Mouse (Mus musculus): ENCODE measurements around the gene Ift88. TPM values are rescaled to one million over a fixed set of nuclear protein-coding genes. Genes with fewer than 3 reads are reported as not detected.
A peak's percentile ranks its signal among the peaks of the same experiment; 100 is the strongest.

Ift88 gene
- polyA plus RNA-seq, 1 experiment from 2014 or later, result 1.4 TPM

- Histone ChIP-seq H3K27me3 (ENCODE audit: control insufficient read depth, insufficient read depth, low read depth, low read length) (peaks cover 45% of the 10 kb centered on the region), H3K9me3 (replicated peaks; ENCODE audit: control insufficient read depth, low read length) (no peaks in the 10 kb centered on the region), H3K36me3 (ENCODE audit: control insufficient read depth, insufficient read depth) (no peaks in the 10 kb centered on the region), H3K4me3 (ENCODE audit: low read depth, low read length) (peak overlapping the region; percentile 66), H3K4me2 (ENCODE audit: low read depth, low read length) (peak overlapping the region; percentile 84), H3K27ac (ENCODE audit: low read length) (no peak overlapping the region), H3K9ac (ENCODE audit: low read depth, low read length) (no peak overlapping the region; the same call in 1 of the 2 replicates), H3K4me1 (ENCODE audit: control insufficient read depth, low read depth, low read length) (peaks cover 10% of the 10 kb centered on the region)
- WGBS (ENCODE audit: insufficient replicate concordance), result 1% methylated on average over 51 of the region's 60 CpGs
- peak; percentile 67 for ATAC-seq (ENCODE audit: low read depth)
These were observed 101.7 kb downstream of the Ift88 start for GRCm38 (mm10) chr14:57525388-57526049.

GRCm38 (mm10) chr14:57526050-57526623 lies 102.3 kb downstream of the Ift88 start:
- ATAC-seq (ENCODE audit: low read depth), result no peak
- WGBS (ENCODE audit: insufficient replicate concordance), result 37% methylated on average over 10 of the region's 10 CpGs
- peaks cover 45% of the 10 kb centered on the region for H3K27me3 ChIP-seq (ENCODE audit: control insufficient read depth, insufficient read depth, low read depth, low read length)
- H3K4me2 ChIP-seq (ENCODE audit: low read depth, low read length), result peak overlapping the region; percentile 84
- H3K4me1 ChIP-seq (ENCODE audit: control insufficient read depth, low read depth, low read length), result peaks cover 10% of the 10 kb centered on the region
- no peak overlapping the region for H3K27ac ChIP-seq (ENCODE audit: low read length)
- H3K9me3 ChIP-seq (replicated peaks; ENCODE audit: control insufficient read depth, low read length), result no peaks in the 10 kb centered on the region
- no peak overlapping the region for H3K9ac ChIP-seq (ENCODE audit: low read depth, low read length)
- H3K36me3 ChIP-seq (ENCODE audit: control insufficient read depth, insufficient read depth), result no peaks in the 10 kb centered on the region
- 0 out of 2 replicates have a peak overlapping the region, but pooled peaks have one; percentile 66 for H3K4me3 ChIP-seq (ENCODE audit: low read depth, low read length)

DNA sequence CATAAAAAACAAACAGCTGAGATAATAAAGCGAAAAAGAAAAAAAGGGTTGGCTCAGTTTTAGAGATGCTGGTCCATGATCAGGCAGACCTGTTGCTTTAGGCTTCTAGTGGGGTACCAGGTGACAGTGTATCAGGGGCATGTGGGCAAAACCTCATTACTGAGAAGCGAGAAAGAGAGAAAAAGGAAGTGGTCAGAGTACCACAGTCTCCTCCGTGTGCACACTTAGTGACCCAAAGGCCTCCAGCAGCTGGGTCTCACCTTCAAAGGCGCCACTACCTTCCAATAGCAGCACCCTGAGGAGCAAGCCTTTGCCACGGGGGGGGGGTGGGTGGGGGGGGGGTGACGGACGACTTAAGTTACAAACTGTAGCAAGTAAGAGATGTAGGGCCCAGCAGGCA lies 103.3 kb downstream of the Ift88 start:
- Histone ChIP-seq H3K9ac (ENCODE audit: low read depth, low read length) (no peak overlapping the region), H3K27ac (ENCODE audit: low read length) (no peak overlapping the region), H3K4me3 (ENCODE audit: low read depth, low read length) (no peak overlapping the region), H3K27me3 (ENCODE audit: control insufficient read depth, insufficient read depth, low read depth, low read length) (peaks cover 45% of the 10 kb centered on the region), H3K4me2 (ENCODE audit: low read depth, low read length) (no peak overlapping the region), H3K9me3 (replicated peaks; ENCODE audit: control insufficient read depth, low read length) (no peaks in the 10 kb centered on the region), H3K4me1 (ENCODE audit: control insufficient read depth, low read depth, low read length) (peaks cover 10% of the 10 kb centered on the region), H3K36me3 (ENCODE audit: control insufficient read depth, insufficient read depth) (no peaks in the 10 kb centered on the region)
- ATAC-seq (ENCODE audit: low read depth), result no peak
- 26% methylated on average over 7 of the region's 7 CpGs for WGBS (ENCODE audit: insufficient replicate concordance)

GRCm38 (mm10) chr14:57527598-57527997 lies 103.7 kb downstream of the Ift88 start:
- H3K36me3 ChIP-seq (ENCODE audit: control insufficient read depth, insufficient read depth), result no peaks in the 10 kb centered on the region
- no peak overlapping the region for H3K9ac ChIP-seq (ENCODE audit: low read depth, low read length)
- H3K4me1 ChIP-seq (ENCODE audit: control insufficient read depth, low read depth, low read length), result peaks cover 10% of the 10 kb centered on the region
- 41% methylated on average over 2 of the region's 2 CpGs for WGBS (ENCODE audit: insufficient replicate concordance)
- peaks cover 43% of the 10 kb centered on the region for H3K27me3 ChIP-seq (ENCODE audit: control insufficient read depth, insufficient read depth, low read depth, low read length)
- no peak overlapping the region for H3K4me3 ChIP-seq (ENCODE audit: low read depth, low read length)
- no peaks in the 10 kb centered on the region for H3K9me3 ChIP-seq (replicated peaks; ENCODE audit: control insufficient read depth, low read length)
- ATAC-seq (ENCODE audit: low read depth), result no peak
- no peak overlapping the region for H3K27ac ChIP-seq (ENCODE audit: low read length)
- no peak overlapping the region for H3K4me2 ChIP-seq (ENCODE audit: low read depth, low read length)

DNA sequence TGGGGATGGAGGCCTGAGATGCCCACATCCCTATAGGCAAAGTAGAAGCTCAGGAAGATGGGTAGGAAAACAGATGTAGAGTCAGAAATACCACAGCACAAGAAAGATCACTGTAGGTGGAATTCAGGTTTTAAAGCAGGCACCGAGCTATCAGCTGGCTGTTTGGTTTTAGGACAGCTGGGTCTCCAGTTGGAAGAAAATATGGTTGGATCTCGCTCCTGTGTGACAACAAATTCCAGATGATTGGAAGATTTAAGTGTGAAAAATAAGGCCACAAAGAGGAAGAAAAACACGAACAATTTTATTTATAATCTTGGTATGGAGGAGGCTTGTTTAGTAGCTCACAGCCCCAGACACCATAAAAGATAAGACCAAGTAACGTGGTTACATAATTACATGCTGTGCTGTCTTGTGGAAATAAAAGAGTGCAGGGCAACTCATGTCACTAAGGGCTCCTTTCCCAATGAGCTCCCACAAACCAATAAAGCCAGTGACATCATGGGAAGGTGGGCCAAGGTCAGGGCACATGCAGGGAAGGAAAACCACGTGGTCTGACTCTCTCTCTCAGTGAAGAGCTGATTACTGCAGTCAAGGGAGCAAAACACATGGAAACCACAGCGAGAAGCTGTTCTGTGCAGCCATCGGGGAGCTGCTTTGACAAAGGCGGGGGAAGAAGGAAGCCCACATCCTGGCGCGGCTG lies 105.4 kb downstream of the Ift88 start:
- Histone ChIP-seq H3K4me3 (ENCODE audit: low read depth, low read length) (no peak overlapping the region), H3K36me3 (ENCODE audit: control insufficient read depth, insufficient read depth) (no peaks in the 10 kb centered on the region), H3K9ac (ENCODE audit: low read depth, low read length) (no peak overlapping the region), H3K27me3 (ENCODE audit: control insufficient read depth, insufficient read depth, low read depth, low read length) (peaks cover 27% of the 10 kb centered on the region), H3K27ac (ENCODE audit: low read length) (no peak overlapping the region), H3K4me2 (ENCODE audit: low read depth, low read length) (no peak overlapping the region), H3K4me1 (ENCODE audit: control insufficient read depth, low read depth, low read length) (peaks cover 10% of the 10 kb centered on the region), H3K9me3 (replicated peaks; ENCODE audit: control insufficient read depth, low read length) (no peaks in the 10 kb centered on the region)
- WGBS (ENCODE audit: insufficient replicate concordance), result 21% methylated on average over 10 of the region's 10 CpGs
- no peak for ATAC-seq (ENCODE audit: low read depth)

GRCm38 (mm10) chr14:57529786-57530515 lies 106.1 kb downstream of the Ift88 start:
- Histone ChIP-seq H3K27me3 (ENCODE audit: control insufficient read depth, insufficient read depth, low read depth, low read length) (peaks cover 20% of the 10 kb centered on the region), H3K4me2 (ENCODE audit: low read depth, low read length) (no peak overlapping the region), H3K9ac (ENCODE audit: low read depth, low read length) (no peak overlapping the region), H3K27ac (ENCODE audit: low read length) (no peak overlapping the region), H3K9me3 (replicated peaks; ENCODE audit: control insufficient read depth, low read length) (no peaks in the 10 kb centered on the region), H3K4me3 (ENCODE audit: low read depth, low read length) (no peak overlapping the region), H3K4me1 (ENCODE audit: control insufficient read depth, low read depth, low read length) (peaks cover 7% of the 10 kb centered on the region), H3K36me3 (ENCODE audit: control insufficient read depth, insufficient read depth) (no peaks in the 10 kb centered on the region)
- WGBS (ENCODE audit: insufficient replicate concordance), result 45% methylated on average over 5 of the region's 5 CpGs
- ATAC-seq (ENCODE audit: low read depth), result no peak

GRCm38 (mm10) chr14:57532577-57532976 lies 108.7 kb downstream of the Ift88 start:
- no peak overlapping the region for H3K4me2 ChIP-seq (ENCODE audit: low read depth, low read length)
- no peaks in the 10 kb centered on the region; the same call in 1 of the 2 replicates for H3K27me3 ChIP-seq (ENCODE audit: control insufficient read depth, insufficient read depth, low read depth, low read length)
- no peaks in the 10 kb centered on the region for H3K36me3 ChIP-seq (ENCODE audit: control insufficient read depth, insufficient read depth)
- H3K9ac ChIP-seq (ENCODE audit: low read depth, low read length), result no peak overlapping the region
- no peak overlapping the region for H3K4me3 ChIP-seq (ENCODE audit: low read depth, low read length)
- 69% methylated on average over 3 of the region's 3 CpGs for WGBS (ENCODE audit: insufficient replicate concordance)
- no peak overlapping the region for H3K27ac ChIP-seq (ENCODE audit: low read length)
- no peaks in the 10 kb centered on the region; the same call in 1 of the 2 replicates for H3K4me1 ChIP-seq (ENCODE audit: control insufficient read depth, low read depth, low read length)
- peak; percentile 64 for ATAC-seq (ENCODE audit: low read depth)
- no peaks in the 10 kb centered on the region for H3K9me3 ChIP-seq (replicated peaks; ENCODE audit: control insufficient read depth, low read length)

DNA sequence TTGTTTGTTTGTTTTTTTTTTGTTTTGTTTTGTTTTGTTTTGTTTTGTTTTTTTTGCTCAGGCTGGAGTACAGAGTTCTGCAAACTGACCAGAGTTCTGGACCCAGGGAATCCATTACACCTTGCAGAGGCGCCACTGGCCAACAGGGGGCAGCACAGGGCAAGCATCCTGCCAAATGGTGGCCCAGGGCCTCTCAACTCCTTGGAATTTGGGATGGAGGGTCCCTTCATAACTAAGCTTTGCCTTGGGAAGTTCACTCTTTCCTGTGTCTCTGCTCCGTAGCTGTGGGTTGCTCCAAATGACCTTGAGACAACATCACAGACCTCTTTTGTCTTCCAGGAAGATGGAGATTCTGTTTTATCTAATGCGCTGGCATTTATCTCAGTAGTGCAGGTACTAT lies 109.4 kb downstream of the Ift88 start:
- no peak for ATAC-seq (ENCODE audit: low read depth)
- Histone ChIP-seq H3K4me3 (ENCODE audit: low read depth, low read length) (no peak overlapping the region), H3K9ac (ENCODE audit: low read depth, low read length) (no peak overlapping the region), H3K27ac (ENCODE audit: low read length) (no peak overlapping the region), H3K27me3 (ENCODE audit: control insufficient read depth, insufficient read depth, low read depth, low read length) (no peaks in the 10 kb centered on the region; the same call in 1 of the 2 replicates), H3K9me3 (replicated peaks; ENCODE audit: control insufficient read depth, low read length) (no peaks in the 10 kb centered on the region), H3K4me1 (ENCODE audit: control insufficient read depth, low read depth, low read length) (no peaks in the 10 kb centered on the region; the same call in 1 of the 2 replicates), H3K4me2 (ENCODE audit: low read depth, low read length) (no peak overlapping the region), H3K36me3 (ENCODE audit: control insufficient read depth, insufficient read depth) (no peaks in the 10 kb centered on the region)
- 32% methylated on average over 3 of the region's 3 CpGs for WGBS (ENCODE audit: insufficient replicate concordance)
